21 mouse cellular contexts compared by ENCODE assay signal in the genomic region with DNA sequence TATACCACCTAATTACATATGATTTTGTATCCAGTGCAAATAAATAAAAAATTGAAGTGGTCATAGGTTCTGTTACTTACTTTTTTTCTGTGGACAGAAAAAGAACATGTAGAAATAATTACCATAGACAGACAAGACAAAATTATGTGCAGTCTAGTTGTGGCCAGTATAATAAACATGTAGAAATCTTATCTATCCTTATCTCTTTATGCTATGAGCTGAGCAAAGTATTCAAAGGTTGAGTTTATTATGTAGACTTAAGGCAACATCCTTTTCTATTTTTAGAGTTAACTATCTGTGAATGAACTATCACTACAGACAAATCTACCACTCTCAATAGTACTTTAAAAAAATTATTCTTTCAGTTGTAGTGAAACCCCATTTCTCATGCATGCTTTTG. TPM values are rescaled to one million over a fixed set of nuclear protein-coding genes. Genes with fewer than 3 reads are reported as not detected.
"Had no signal": no experiment of that assay in that cellular context is flagged by ENCODE, and none has a peak within 500 bp of the region (broad histone marks: within the 10 kb centered on the region; RNA-seq: fewer than 3 reads in every experiment).

No protein-coding gene starts in this region.

- H3K4me1 ChIP-seq: heart, embryonic 15.5 days had no signal

- H3K27ac ChIP-seq: heart, embryonic 10.5 days; heart, embryonic 13.5 days; heart, embryonic 15.5 days; hindbrain, embryonic 10.5 days; hindbrain, embryonic 12.5 days; hindbrain, embryonic 13.5 days; hindbrain, embryonic 14.5 days; hindbrain, embryonic 15.5 days; hindbrain, postnatal 0 days; kidney, embryonic 15.5 days; kidney, postnatal 0 days; layer of hippocampus, adult 2 months; left cerebral cortex, adult 2 months had no signal

- H3K27me3 ChIP-seq: heart, embryonic 12.5 days; heart, embryonic 13.5 days; heart, embryonic 15.5 days; hindbrain, embryonic 12.5 days; hindbrain, embryonic 13.5 days; hindbrain, embryonic 15.5 days; kidney, embryonic 15.5 days had no signal

- H3K4me3 ChIP-seq: heart, embryonic 13.5 days; heart, embryonic 15.5 days; hindbrain, embryonic 12.5 days; hindbrain, embryonic 13.5 days; hindbrain, embryonic 15.5 days; kidney, embryonic 15.5 days; layer of hippocampus, adult 2 months; left cerebral cortex, adult 2 months had no signal

- H3K36me3 ChIP-seq: heart, embryonic 10.5 days; heart, embryonic 12.5 days; heart, embryonic 13.5 days; heart, embryonic 15.5 days; hindbrain, embryonic 10.5 days; hindbrain, embryonic 12.5 days; hindbrain, embryonic 13.5 days; hindbrain, embryonic 15.5 days; kidney, embryonic 15.5 days had no signal

- H3K9me3 ChIP-seq: heart, embryonic 10.5 days; heart, embryonic 12.5 days; heart, embryonic 13.5 days; heart, embryonic 15.5 days; hindbrain, embryonic 10.5 days; hindbrain, embryonic 12.5 days; hindbrain, embryonic 13.5 days; hindbrain, embryonic 15.5 days; kidney, embryonic 15.5 days had no signal

- ATAC-seq: inflammation-experienced regulatory T-cells, adult 6 months had no signal

- H3K9ac ChIP-seq: heart, embryonic 12.5 days; heart, embryonic 15.5 days; hindbrain, embryonic 12.5 days; hindbrain, embryonic 13.5 days; hindbrain, embryonic 14.5 days; hindbrain, embryonic 15.5 days; kidney, embryonic 15.5 days had no signal

RNA-seq across cellular contexts. Expression of a gene that starts 1.0 kb away (rescaled TPM):
- polyA plus RNA-seq: heart, embryonic 12.5 days; heart, embryonic 13.5 days; heart, embryonic 14.5 days; heart, embryonic 15.5 days; heart, embryonic 16.5 days; heart, postnatal 0 days; hindbrain, embryonic 10.5 days; hindbrain, embryonic 11.5 days; hindbrain, embryonic 13.5 days; hindbrain, embryonic 14.5 days; hindbrain, embryonic 16.5 days; hindbrain, postnatal 0 days; inflammation-experienced regulatory T-cells, adult 6 months; intestine, embryonic 14.5 days had no signal
